Mouse (Mus musculus): Measurements from ENCODE around the gene Lamtor4. TPM values are rescaled to one million over a fixed set of nuclear protein-coding genes. Genes with fewer than 3 reads are reported as not detected.

Lamtor4 gene
- polyA plus RNA-seq, 1 experiment = 168 TPM

DNA sequence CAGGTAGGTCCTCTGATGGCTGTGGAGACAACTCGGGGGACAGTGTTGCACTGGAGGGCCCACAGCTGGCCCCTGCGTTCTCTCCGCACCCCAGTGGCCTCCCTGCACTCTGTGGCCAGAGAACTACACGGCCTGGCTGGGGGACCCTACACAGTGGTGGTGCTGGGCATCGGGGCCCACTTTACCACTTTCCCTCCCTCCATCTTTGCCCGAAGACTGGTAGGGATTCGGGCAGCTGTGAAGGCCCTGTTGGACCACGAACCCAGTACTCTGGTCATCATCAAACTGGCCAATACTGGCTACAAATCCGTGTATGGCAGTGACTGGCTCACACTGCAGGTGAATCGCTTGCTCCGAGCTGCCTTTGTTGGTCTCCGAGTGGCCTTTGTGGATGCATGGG, 4.1 kb upstream of the Lamtor4 start:
- 86% methylated on average over 12 of the region's 12 CpGs for WGBS
- Histone ChIP-seq H3K27me3 (ENCODE audit: control insufficient read depth, insufficient read depth, low read length) (no peaks in the 10 kb centered on the region), H3K4me1 (ENCODE audit: control insufficient read depth, insufficient read depth, insufficient read length, low read length) (peaks cover 4% of the 10 kb centered on the region), H3K27ac (ENCODE audit: insufficient read depth, low read depth, low read length) (no peak overlapping the region), H3K4me3 (ENCODE audit: low read depth, low read length) (no peak overlapping the region), H3K36me3 (ENCODE audit: control insufficient read depth, insufficient read depth, low read length) (no peaks in the 10 kb centered on the region)
- TF ChIP-seq POLR2A (IDR thresholded peaks at IDR 0.05; ENCODE audit: low read depth, low read length) (no peak), CTCF (IDR thresholded peaks at IDR 0.05; ENCODE audit: extremely low read depth, insufficient read length, insufficient replicate concordance, low read depth, low read length) (no peak)

DNA sequence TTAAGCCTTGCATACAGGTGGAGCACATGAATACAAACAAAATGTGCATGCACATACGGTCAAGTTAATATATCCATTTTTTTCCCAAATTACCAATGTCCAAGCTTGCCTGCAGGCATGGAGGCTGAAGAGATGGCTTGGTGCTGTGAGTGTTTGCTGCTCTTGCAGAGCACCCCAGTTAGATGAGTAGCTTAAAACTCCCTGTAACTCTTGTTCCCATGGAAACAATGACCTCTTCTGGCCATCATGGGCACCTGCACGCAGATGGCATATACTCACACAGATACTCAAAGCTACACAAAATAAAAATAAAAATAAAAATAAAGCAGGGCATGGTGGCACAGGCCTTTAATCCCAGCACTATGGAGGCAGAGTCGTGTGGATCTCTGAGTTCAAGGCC, 2.2 kb upstream of the Lamtor4 start:
- Histone ChIP-seq H3K36me3 (ENCODE audit: control insufficient read depth, insufficient read depth, low read length) (peaks cover 2% of the 10 kb centered on the region; the same call in 1 of the 2 replicates), H3K4me3 (ENCODE audit: low read depth, low read length) (no peak overlapping the region), H3K27ac (ENCODE audit: insufficient read depth, low read depth, low read length) (no peak overlapping the region), H3K27me3 (ENCODE audit: control insufficient read depth, insufficient read depth, low read length) (no peaks in the 10 kb centered on the region), H3K4me1 (ENCODE audit: control insufficient read depth, insufficient read depth, insufficient read length, low read length) (peaks cover 8% of the 10 kb centered on the region)
- TF ChIP-seq CTCF (IDR thresholded peaks at IDR 0.05; ENCODE audit: extremely low read depth, insufficient read length, insufficient replicate concordance, low read depth, low read length) (no peak), POLR2A (IDR thresholded peaks at IDR 0.05; ENCODE audit: low read depth, low read length) (no peak)
- WGBS = 91% methylated on average over 3 of the region's 3 CpGs

- TF ChIP-seq POLR2A (IDR thresholded peaks at IDR 0.05; ENCODE audit: low read depth, low read length) (no peak), CTCF (IDR thresholded peaks at IDR 0.05; ENCODE audit: extremely low read depth, insufficient read length, insufficient replicate concordance, low read depth, low read length) (no peak)
- Histone ChIP-seq H3K27ac (ENCODE audit: insufficient read depth, low read depth, low read length) (peak overlapping the region; percentile 64), H3K36me3 (ENCODE audit: control insufficient read depth, insufficient read depth, low read length) (peaks cover 26% of the 10 kb centered on the region), H3K4me1 (ENCODE audit: control insufficient read depth, insufficient read depth, insufficient read length, low read length) (peaks cover 8% of the 10 kb centered on the region), H3K4me3 (ENCODE audit: low read depth, low read length) (peak overlapping the region; percentile 69), H3K27me3 (ENCODE audit: control insufficient read depth, insufficient read depth, low read length) (no peaks in the 10 kb centered on the region)
- WGBS = 2% methylated on average over 7 of the region's 7 CpGs
Measured at GRCm38 (mm10) chr5:138256094-138256467, 799 bp downstream of the Lamtor4 start.

- Histone ChIP-seq H3K36me3 (ENCODE audit: control insufficient read depth, insufficient read depth, low read length) (peaks cover 35% of the 10 kb centered on the region), H3K27me3 (ENCODE audit: control insufficient read depth, insufficient read depth, low read length) (no peaks in the 10 kb centered on the region), H3K4me1 (ENCODE audit: control insufficient read depth, insufficient read depth, insufficient read length, low read length) (peaks cover 8% of the 10 kb centered on the region), H3K4me3 (ENCODE audit: low read depth, low read length) (peak overlapping the region; percentile 24; the same call in 1 of the 2 replicates), H3K27ac (ENCODE audit: insufficient read depth, low read depth, low read length) (peak overlapping the region; percentile 67)
- WGBS = 83% methylated on average over 10 of the region's 10 CpGs
- TF ChIP-seq POLR2A (IDR thresholded peaks at IDR 0.05; ENCODE audit: low read depth, low read length) (no peak), CTCF (IDR thresholded peaks at IDR 0.05; ENCODE audit: extremely low read depth, insufficient read length, insufficient replicate concordance, low read depth, low read length) (no peak)
Measured at GRCm38 (mm10) chr5:138256966-138257584, 1.8 kb downstream of the Lamtor4 start.

DNA sequence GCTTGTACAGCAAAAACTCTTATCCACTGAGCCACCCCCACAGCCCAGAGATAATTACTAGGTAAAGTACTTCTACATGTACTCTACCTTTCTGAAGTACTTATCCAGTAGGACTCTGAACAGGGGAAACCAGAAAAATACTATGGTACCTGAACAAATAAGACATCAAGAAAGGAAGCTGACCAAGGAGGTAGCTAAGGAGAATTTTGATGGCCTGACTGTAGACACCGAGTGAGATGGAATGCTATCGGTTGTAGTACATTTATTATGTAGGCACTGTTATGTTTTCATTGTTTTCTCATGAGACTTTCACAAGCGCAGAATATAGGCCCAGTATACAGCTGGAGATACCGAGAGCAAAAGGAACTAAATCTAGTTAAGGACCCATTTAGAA, 2.3 kb downstream of the Lamtor4 start:
- peaks cover 10% of the 10 kb centered on the region for H3K4me1 ChIP-seq (ENCODE audit: control insufficient read depth, insufficient read depth, insufficient read length, low read length)
- no peaks in the 10 kb centered on the region for H3K27me3 ChIP-seq (ENCODE audit: control insufficient read depth, insufficient read depth, low read length)
- no peak for TF ChIP-seq CTCF (IDR thresholded peaks at IDR 0.05; ENCODE audit: extremely low read depth, insufficient read length, insufficient replicate concordance, low read depth, low read length)
- TF ChIP-seq POLR2A (IDR thresholded peaks at IDR 0.05; ENCODE audit: low read depth, low read length) = no peak
- H3K4me3 ChIP-seq (ENCODE audit: low read depth, low read length) = no peak overlapping the region
- H3K27ac ChIP-seq (ENCODE audit: insufficient read depth, low read depth, low read length) = peak overlapping the region; percentile 67
- 84% methylated on average over 4 of the region's 4 CpGs for WGBS
- H3K36me3 ChIP-seq (ENCODE audit: control insufficient read depth, insufficient read depth, low read length) = peaks cover 35% of the 10 kb centered on the region

GRCm38 (mm10) chr5:138258078-138258477, 2.8 kb downstream of the Lamtor4 start:
- TF ChIP-seq CTCF (IDR thresholded peaks at IDR 0.05; ENCODE audit: extremely low read depth, insufficient read length, insufficient replicate concordance, low read depth, low read length) (no peak), POLR2A (IDR thresholded peaks at IDR 0.05; ENCODE audit: low read depth, low read length) (no peak)
- Histone ChIP-seq H3K4me1 (ENCODE audit: control insufficient read depth, insufficient read depth, insufficient read length, low read length) (peaks cover 13% of the 10 kb centered on the region), H3K4me3 (ENCODE audit: low read depth, low read length) (no peak overlapping the region), H3K27me3 (ENCODE audit: control insufficient read depth, insufficient read depth, low read length) (no peaks in the 10 kb centered on the region), H3K36me3 (ENCODE audit: control insufficient read depth, insufficient read depth, low read length) (peaks cover 35% of the 10 kb centered on the region), H3K27ac (ENCODE audit: insufficient read depth, low read depth, low read length) (no peak overlapping the region)
- WGBS = 76% methylated on average over 3 of the region's 3 CpGs

- 84% methylated on average over 6 of the region's 6 CpGs for WGBS
- H3K4me1 ChIP-seq (ENCODE audit: control insufficient read depth, insufficient read depth, insufficient read length, low read length) = peaks cover 13% of the 10 kb centered on the region
- no peak overlapping the region for H3K4me3 ChIP-seq (ENCODE audit: low read depth, low read length)
- H3K36me3 ChIP-seq (ENCODE audit: control insufficient read depth, insufficient read depth, low read length) = peaks cover 35% of the 10 kb centered on the region
- no peak overlapping the region for H3K27ac ChIP-seq (ENCODE audit: insufficient read depth, low read depth, low read length)
- no peaks in the 10 kb centered on the region for H3K27me3 ChIP-seq (ENCODE audit: control insufficient read depth, insufficient read depth, low read length)
- TF ChIP-seq POLR2A (IDR thresholded peaks at IDR 0.05; ENCODE audit: low read depth, low read length) (no peak), CTCF (IDR thresholded peaks at IDR 0.05; ENCODE audit: extremely low read depth, insufficient read length, insufficient replicate concordance, low read depth, low read length) (no peak)
Measured at GRCm38 (mm10) chr5:138258542-138258941, 3.3 kb downstream of the Lamtor4 start.
